8 mouse cellular contexts compared by ENCODE assay signal in the genomic region with DNA sequence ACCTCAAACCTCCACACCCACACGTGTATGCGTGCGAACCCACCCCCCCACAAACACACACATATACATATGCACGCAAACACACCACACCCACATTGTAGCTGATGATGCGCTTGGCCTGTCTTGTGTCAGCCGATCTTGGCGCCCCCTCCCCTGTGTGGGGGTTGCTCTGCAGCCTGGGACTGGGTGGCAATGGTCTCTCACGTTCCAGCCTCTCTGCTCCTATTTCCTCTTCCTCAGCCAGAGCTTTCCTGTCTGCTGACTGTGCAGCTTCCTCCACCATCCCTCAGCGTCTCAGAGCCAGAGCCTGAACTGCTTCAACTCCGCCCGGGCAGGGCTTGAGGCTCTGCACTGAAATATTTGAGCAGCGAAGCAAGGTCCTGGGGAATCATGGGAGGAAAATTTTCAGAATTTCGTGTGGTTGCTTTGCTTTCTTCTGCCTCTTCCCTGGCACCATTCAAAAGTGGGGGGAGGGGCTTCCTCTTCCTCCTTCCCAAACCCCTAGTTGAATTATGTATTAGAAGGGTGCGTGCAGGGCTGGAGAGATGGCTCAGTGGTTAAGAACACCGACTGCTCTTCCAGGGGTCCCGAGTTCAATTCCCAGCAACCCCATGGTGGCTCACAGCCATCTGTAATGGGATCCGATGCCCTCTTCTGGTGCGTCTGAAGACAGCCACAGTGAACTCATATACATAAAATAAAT. TPM values are rescaled to one million over a fixed set of nuclear protein-coding genes. Genes with fewer than 3 reads are reported as not detected.
DNase-seq lines count a peak whose midpoint lies in the region.

No protein-coding gene starts in this region.

- intact Hi-C loops in gastrocnemius, postnatal 14 days (cut with DNase I; ENCODE audit: low total_unique reads) = loop anchor here (5.0 kb wide), 1 partner anchor 165 kb away; a partner anchor contains a TSS

- peak; percentile 27 for DNase-seq in gastrocnemius, postnatal 14 days
- no peak for DNase-seq in gastrocnemius, adult 8-10 months (ENCODE audit: low spot score in 2 of 2)
- DNase-seq in R1 (ENCODE audit: low read depth, low spot score) = peak; percentile 74
- DNase-seq in heart, postnatal 4 days = peak; percentile 17
- peak; percentile 45 for DNase-seq in lung, postnatal 10 days
- DNase-seq in Muller cell, postnatal 12 days (ENCODE audit: inconsistent ontology term) = no peak
- DNase-seq in cerebellum, adult 18-20 months = no peak
- no peak for DNase-seq in urinary bladder, postnatal 36 days (ENCODE audit: low spot score in 2 of 2)

RNA-seq across cellular contexts. Expression of a gene that starts 28.1 kb away (rescaled TPM):
- 100 to 1,000 TPM; 119 to 134 TPM for total RNA-seq in gastrocnemius, postnatal 14 days (2021)
- 100 to 1,000 TPM; 109 to 119 (median 112) TPM for total RNA-seq in gastrocnemius, adult 8-10 months (2022)
- total RNA-seq in heart, postnatal 4 days (2021) = 100 to 1,000 TPM; 198 to 199 TPM

Comparison
In these comparisons a context has a peak if more than half of its experiments do, and no peak if none do; other contexts are left out.
1. DNase-seq: peak in gastrocnemius, postnatal 14 days (single experiment), R1 (single experiment), heart, postnatal 4 days (single experiment) and lung, postnatal 10 days (single experiment); none in gastrocnemius, adult 8-10 months (0 of 2), Muller cell, postnatal 12 days (single experiment), cerebellum, adult 18-20 months (0 of 2) and urinary bladder, postnatal 36 days (0 of 2).